Mouse (Mus musculus): ENCODE results near the gene Scg5. TPM values are rescaled to one million over a fixed set of nuclear protein-coding genes. Genes with fewer than 3 reads are reported as not detected.

Gene Scg5
- polyA plus RNA-seq, 1 experiment: 0.05 TPM

DNA sequence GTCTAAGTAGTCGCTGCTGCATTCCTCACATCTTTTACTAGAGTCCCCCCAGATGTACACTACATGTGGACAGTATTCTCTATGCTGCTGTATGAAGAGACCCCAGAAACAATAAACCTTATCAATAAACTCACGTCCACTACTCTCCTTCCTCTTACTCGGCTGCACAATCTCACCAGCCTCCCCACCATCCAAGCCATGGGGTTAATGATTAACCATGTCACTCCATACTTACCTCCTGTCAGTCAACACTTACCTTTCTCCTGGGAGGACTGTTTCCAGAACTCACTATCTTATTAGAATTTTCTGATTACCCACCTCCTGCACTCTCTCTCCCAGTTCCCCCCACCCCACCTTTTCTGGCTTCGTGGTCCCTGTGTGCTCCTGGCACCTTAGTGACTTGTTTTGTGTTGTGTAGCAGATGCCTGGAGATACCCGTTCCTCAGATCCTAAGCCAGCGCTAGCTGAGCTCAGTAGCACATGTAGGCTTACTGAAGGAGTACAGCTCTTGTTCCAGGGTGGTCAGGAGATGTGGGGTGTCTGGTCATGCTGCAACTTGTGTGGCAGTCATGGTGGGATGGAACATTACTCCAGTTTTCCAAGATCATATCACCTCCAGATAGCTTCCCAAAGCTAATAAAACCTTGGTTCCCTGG is 54.6 kb downstream of the Scg5 start:
- H3K4me3 ChIP-seq (ENCODE audit: insufficient read depth, poor library complexity, severe bottlenecking): no peak overlapping the region
- no peaks in the 10 kb centered on the region for H3K27me3 ChIP-seq (ENCODE audit: control insufficient read depth, insufficient read depth, insufficient read length)
- H3ac ChIP-seq (ENCODE audit: control insufficient read depth, insufficient read length, low read depth): no peak overlapping the region
- TF ChIP-seq MYOD1 (IDR thresholded peaks at IDR 0.05; ENCODE audit: control insufficient read depth, insufficient read length, low read depth) (no peak), USF1 (IDR thresholded peaks at IDR 0.05; ENCODE audit: low read depth) (no peak), MYOG (IDR thresholded peaks at IDR 0.05; ENCODE audit: control insufficient read depth, extremely low read depth, insufficient read length) (no peak), MAX (IDR thresholded peaks at IDR 0.05) (no peak), CEBPB (IDR thresholded peaks at IDR 0.05; ENCODE audit: low read depth) (no peak), CTCF (IDR thresholded peaks at IDR 0.05; ENCODE audit: control insufficient read depth, insufficient read depth, insufficient read length) (no peak), FOSL1 (IDR thresholded peaks at IDR 0.05; ENCODE audit: insufficient read depth, low read length, poor library complexity, severe bottlenecking) (no peak)
- H3K79me3 ChIP-seq (ENCODE audit: low read depth): no peaks in the 10 kb centered on the region
- H3K79me2 ChIP-seq (ENCODE audit: control insufficient read depth, insufficient read depth): no peaks in the 10 kb centered on the region
- no peaks in the 10 kb centered on the region for H3K36me3 ChIP-seq (ENCODE audit: control insufficient read depth, insufficient read depth)

GRCm38 (mm10) chr2:113768541-113769303 is 60.2 kb downstream of the Scg5 start:
- Histone ChIP-seq H3K79me3 (ENCODE audit: low read depth) (no peaks in the 10 kb centered on the region), H3K4me3 (ENCODE audit: insufficient read depth, poor library complexity, severe bottlenecking) (no peak overlapping the region), H3K79me2 (ENCODE audit: control insufficient read depth, insufficient read depth) (no peaks in the 10 kb centered on the region), H3K27me3 (ENCODE audit: control insufficient read depth, insufficient read depth, insufficient read length) (no peaks in the 10 kb centered on the region), H3K36me3 (ENCODE audit: control insufficient read depth, insufficient read depth) (no peaks in the 10 kb centered on the region), H3ac (ENCODE audit: control insufficient read depth, insufficient read length, low read depth) (no peak overlapping the region)
- no peak for TF ChIP-seq MAX (IDR thresholded peaks at IDR 0.05)
- peak; percentile 22 for TF ChIP-seq FOSL1 (IDR thresholded peaks at IDR 0.05; ENCODE audit: insufficient read depth, low read length, poor library complexity, severe bottlenecking)
- TF ChIP-seq CEBPB (IDR thresholded peaks at IDR 0.05; ENCODE audit: low read depth): peak; percentile 71
- no peak for TF ChIP-seq CTCF (IDR thresholded peaks at IDR 0.05; ENCODE audit: control insufficient read depth, insufficient read depth, insufficient read length)
- no peak for TF ChIP-seq USF1 (IDR thresholded peaks at IDR 0.05; ENCODE audit: low read depth)

DNA sequence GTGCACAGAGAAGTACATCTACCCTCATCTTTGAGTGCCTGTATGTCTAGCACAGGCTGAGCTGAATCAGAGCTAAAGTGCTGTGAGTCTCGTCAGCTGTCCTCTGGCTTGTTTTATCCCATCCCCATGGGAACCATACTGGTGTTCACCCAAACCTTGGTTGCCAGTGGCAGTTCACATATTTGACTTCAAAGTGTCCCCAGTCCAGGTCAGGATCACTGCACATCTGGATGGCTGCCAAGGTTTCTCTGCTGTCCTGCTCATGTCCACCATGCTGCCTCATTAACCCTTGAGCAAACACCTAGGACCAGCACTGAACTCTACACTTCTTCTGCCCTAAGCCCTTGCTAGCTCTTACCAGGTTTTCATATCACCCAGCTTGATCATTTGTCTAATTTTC is 63.0 kb downstream of the Scg5 start:
- Histone ChIP-seq H3K79me2 (ENCODE audit: control insufficient read depth, insufficient read depth) (no peaks in the 10 kb centered on the region), H3K36me3 (ENCODE audit: control insufficient read depth, insufficient read depth) (no peaks in the 10 kb centered on the region), H3ac (ENCODE audit: control insufficient read depth, insufficient read length, low read depth) (no peak overlapping the region), H3K27me3 (ENCODE audit: control insufficient read depth, insufficient read depth, insufficient read length) (no peaks in the 10 kb centered on the region), H3K4me3 (ENCODE audit: insufficient read depth, poor library complexity, severe bottlenecking) (no peak overlapping the region), H3K79me3 (ENCODE audit: low read depth) (no peaks in the 10 kb centered on the region)
- TF ChIP-seq MYOD1 (IDR thresholded peaks at IDR 0.05; ENCODE audit: control insufficient read depth, insufficient read length, low read depth) (no peak), CTCF (IDR thresholded peaks at IDR 0.05; ENCODE audit: control insufficient read depth, insufficient read depth, insufficient read length) (no peak), MAX (IDR thresholded peaks at IDR 0.05) (no peak), MYOG (IDR thresholded peaks at IDR 0.05; ENCODE audit: control insufficient read depth, extremely low read depth, insufficient read length) (no peak), FOSL1 (IDR thresholded peaks at IDR 0.05; ENCODE audit: insufficient read depth, low read length, poor library complexity, severe bottlenecking) (no peak), CEBPB (IDR thresholded peaks at IDR 0.05; ENCODE audit: low read depth) (no peak), USF1 (IDR thresholded peaks at IDR 0.05; ENCODE audit: low read depth) (no peak)

GRCm38 (mm10) chr2:113764968-113765367 is 64.0 kb downstream of the Scg5 start:
- no peaks in the 10 kb centered on the region for H3K79me3 ChIP-seq (ENCODE audit: low read depth)
- no peaks in the 10 kb centered on the region for H3K79me2 ChIP-seq (ENCODE audit: control insufficient read depth, insufficient read depth)
- no peak overlapping the region for H3K4me3 ChIP-seq (ENCODE audit: insufficient read depth, poor library complexity, severe bottlenecking)
- TF ChIP-seq MYOD1 (IDR thresholded peaks at IDR 0.05; ENCODE audit: control insufficient read depth, insufficient read length, low read depth): peak; percentile 79
- TF ChIP-seq CTCF (IDR thresholded peaks at IDR 0.05; ENCODE audit: control insufficient read depth, insufficient read depth, insufficient read length): no peak
- peak; percentile 89 for TF ChIP-seq CEBPB (IDR thresholded peaks at IDR 0.05; ENCODE audit: low read depth)
- TF ChIP-seq MAX (IDR thresholded peaks at IDR 0.05): peak; percentile 57
- TF ChIP-seq FOSL1 (IDR thresholded peaks at IDR 0.05; ENCODE audit: insufficient read depth, low read length, poor library complexity, severe bottlenecking): no peak
- H3K36me3 ChIP-seq (ENCODE audit: control insufficient read depth, insufficient read depth): no peaks in the 10 kb centered on the region
- H3ac ChIP-seq (ENCODE audit: control insufficient read depth, insufficient read length, low read depth): no peak overlapping the region
- H3K27me3 ChIP-seq (ENCODE audit: control insufficient read depth, insufficient read depth, insufficient read length): no peaks in the 10 kb centered on the region

DNA sequence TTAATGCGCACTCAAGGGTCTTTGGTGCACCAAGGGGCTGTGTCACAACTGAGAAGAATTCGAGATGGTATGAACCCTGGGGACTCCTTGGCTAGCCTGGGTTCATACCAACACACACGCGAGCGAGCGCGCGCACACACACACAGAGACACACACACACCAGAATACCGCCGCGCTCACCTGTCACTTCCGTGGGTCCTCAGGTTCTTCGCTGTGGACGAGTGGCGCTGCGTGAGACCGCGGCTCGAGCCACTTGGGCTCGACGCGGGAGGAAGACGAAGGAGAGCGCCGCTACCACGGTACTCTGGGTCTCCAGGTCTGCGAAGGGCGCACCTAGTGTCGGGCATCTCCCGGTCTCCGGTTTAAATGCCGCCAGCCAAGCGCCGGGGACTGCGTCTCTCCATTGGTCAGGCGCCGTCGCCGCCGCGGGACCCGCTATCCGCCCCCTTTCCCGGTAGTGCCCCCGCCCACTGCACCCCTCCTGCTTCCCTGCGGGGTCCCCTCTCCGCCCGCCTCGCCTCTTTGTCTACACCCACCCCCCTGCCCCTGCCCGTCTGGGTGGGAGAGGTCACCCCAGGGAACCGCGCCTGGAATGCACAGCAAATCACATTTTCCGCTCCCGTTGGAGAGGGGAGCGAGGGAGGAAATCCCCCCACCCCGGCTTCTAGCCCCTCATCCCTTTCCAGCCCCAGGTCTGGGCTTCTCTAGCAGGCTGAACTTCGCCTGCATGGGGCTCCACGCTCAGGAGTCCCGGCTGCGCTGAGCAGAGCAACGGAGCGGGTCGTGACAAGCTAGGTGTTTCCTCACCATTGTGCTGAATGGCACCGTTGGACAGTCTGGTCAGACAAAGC is 70.4 kb downstream of the Scg5 start, which contains the start of gene Grem1:
Grem1 (minus strand) TSS at position 336 of the 851 bp plus-strand sequence.
- H3K36me3 ChIP-seq (ENCODE audit: control insufficient read depth, insufficient read depth): peaks cover 19% of the 10 kb centered on the region
- H3K79me2 ChIP-seq (ENCODE audit: control insufficient read depth, insufficient read depth): peaks cover 49% of the 10 kb centered on the region
- peak within 1 kb of the TSS; percentile 72 for H3K4me3 ChIP-seq (ENCODE audit: insufficient read depth, poor library complexity, severe bottlenecking)
- H3K79me3 ChIP-seq (ENCODE audit: low read depth): peaks cover 47% of the 10 kb centered on the region
- H3K27me3 ChIP-seq (ENCODE audit: control insufficient read depth, insufficient read depth, insufficient read length): no peaks in the 10 kb centered on the region
- H3ac ChIP-seq (ENCODE audit: control insufficient read depth, insufficient read length, low read depth): peak within 1 kb of the TSS; percentile 58
- no peak for TF ChIP-seq CEBPB (IDR thresholded peaks at IDR 0.05; ENCODE audit: low read depth)
- TF ChIP-seq MYOD1 (IDR thresholded peaks at IDR 0.05; ENCODE audit: control insufficient read depth, insufficient read length, low read depth): no peak
- TF ChIP-seq MYOG (IDR thresholded peaks at IDR 0.05; ENCODE audit: control insufficient read depth, extremely low read depth, insufficient read length): no peak
